22 mouse cellular contexts compared by ENCODE assay signal in genomic region chr13:56383406-56383805, GRCm38 (mm10). TPM values are rescaled to one million over a fixed set of nuclear protein-coding genes. Genes with fewer than 3 reads are reported as not detected.
"Had no signal": no experiment of that assay in that cellular context is flagged by ENCODE, and none has a peak within 500 bp of the region (broad histone marks: within the 10 kb centered on the region; RNA-seq: fewer than 3 reads in every experiment).

No protein-coding gene starts in this region.

- H3K9me3 ChIP-seq: kidney, embryonic 15.5 days; liver, embryonic 13.5 days; lung, embryonic 15.5 days; midbrain, embryonic 13.5 days; neural tube, embryonic 15.5 days; stomach, embryonic 15.5 days had no signal

- H3K27me3 ChIP-seq: liver, embryonic 13.5 days; lung, embryonic 15.5 days; midbrain, embryonic 13.5 days; neural tube, embryonic 15.5 days; stomach, embryonic 15.5 days had no signal

- H3K36me3 ChIP-seq: kidney, embryonic 15.5 days; liver, embryonic 13.5 days; lung, embryonic 15.5 days; midbrain, embryonic 13.5 days; neural tube, embryonic 15.5 days; stomach, embryonic 15.5 days had no signal

- H3K4me3 ChIP-seq: kidney, embryonic 15.5 days; liver, embryonic 13.5 days; lung, embryonic 15.5 days; midbrain, embryonic 13.5 days; neural tube, embryonic 15.5 days; stomach, embryonic 15.5 days had no signal

- DNase-seq: kidney, postnatal 14 days; liver; liver, embryonic 13.5 days; liver, postnatal 0 days; lung, postnatal 14 days; right cerebral cortex, adult 18-20 months; spleen, adult 18-20 months; thymus, postnatal 4 days had no signal

- H3K4me1 ChIP-seq: liver, embryonic 13.5 days; midbrain, embryonic 13.5 days; stomach, embryonic 15.5 days had no signal

- H3K27ac ChIP-seq: kidney, embryonic 15.5 days; liver, embryonic 13.5 days; lung, embryonic 15.5 days; macrophage; midbrain, embryonic 13.5 days; neural tube, embryonic 15.5 days; stomach, embryonic 15.5 days had no signal

RNA-seq across cellular contexts. Expression of gene Gm3045, which starts 43.0 kb away (rescaled TPM):
- total RNA-seq: layer of hippocampus, adult 8-10 months; layer of hippocampus, postnatal 14 days; left cerebral cortex, adult 18-20 months; left cerebral cortex, postnatal 10 days; midbrain, postnatal 0 days had no signal
- polyA plus RNA-seq: kidney, embryonic 15.5 days; large intestine, adult 2 months; limb, embryonic 11.5 days; liver, embryonic 13.5 days; liver, postnatal 0 days; lung, embryonic 15.5 days; macrophage; midbrain, embryonic 13.5 days; midbrain, postnatal 0 days; neural tube, embryonic 11.5 days; neural tube, embryonic 15.5 days; stomach, embryonic 15.5 days had no signal

RNA-seq across cellular contexts. Expression of gene Slc25a48, which starts 54.7 kb away (rescaled TPM):
- polyA plus RNA-seq: limb, embryonic 11.5 days; macrophage; midbrain, embryonic 13.5 days had no signal
